Mouse (Mus musculus): ENCODE data around the gene Gk.

DNA sequence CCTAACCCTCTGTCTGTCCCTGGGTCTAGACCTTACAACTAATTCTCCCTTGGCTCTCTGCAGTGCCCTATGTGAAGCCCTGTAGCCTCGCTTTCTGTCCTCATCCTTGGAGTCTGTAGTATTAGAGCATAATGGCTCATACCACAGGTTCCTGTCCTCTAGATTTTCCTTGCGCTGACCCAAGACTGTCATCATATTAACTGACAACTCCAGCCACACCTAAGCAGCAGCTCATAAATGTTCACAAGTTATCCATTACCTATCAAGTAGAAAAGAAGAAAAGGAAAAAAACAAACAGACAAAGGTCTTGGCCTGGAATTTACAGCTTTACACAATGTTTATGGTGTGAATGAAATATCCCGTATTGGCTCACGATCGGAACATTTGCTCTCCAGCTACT lies 43.4 kb downstream of the Gk start:
- TF ChIP-seq CTCF (IDR thresholded peaks at IDR 0.05) (no peak), POLR2A (IDR thresholded peaks at IDR 0.05; ENCODE audit: insufficient read depth, low read depth, low read length) (no peak)

Data from heart, adult 2 months (tissue).